Mouse (Mus musculus): ENCODE measurements around the gene Tubb5.
A peak's percentile ranks its signal among the peaks of the same experiment; 100 is the strongest.

Gene Tubb5

GRCm38 (mm10) chr17:35825109-35825850 is 12.8 kb downstream of the Tubb5 start:
- DNase-seq (ENCODE audit: low spot score), result no peak

DNA sequence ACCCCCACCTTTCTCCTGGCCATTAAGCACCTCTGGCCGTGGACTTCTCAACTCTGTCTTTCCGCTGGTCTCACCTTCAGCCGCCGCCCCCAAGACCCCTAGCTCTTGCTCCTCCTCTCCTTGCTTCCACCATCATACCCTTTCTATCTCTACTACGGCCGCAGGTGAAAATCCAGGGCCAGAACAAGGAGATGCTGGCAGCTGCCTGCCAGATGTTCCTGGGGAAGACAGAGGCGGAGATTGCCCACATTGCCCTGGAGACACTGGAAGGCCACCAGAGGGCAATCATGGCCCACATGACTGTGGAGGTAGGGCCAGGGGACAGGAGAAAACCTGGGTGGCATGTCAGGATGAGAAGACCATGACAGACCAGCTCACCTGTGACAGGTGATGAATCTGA is 13.7 kb downstream of the Tubb5 start:
- no peak for DNase-seq (ENCODE audit: low spot score)

DNA sequence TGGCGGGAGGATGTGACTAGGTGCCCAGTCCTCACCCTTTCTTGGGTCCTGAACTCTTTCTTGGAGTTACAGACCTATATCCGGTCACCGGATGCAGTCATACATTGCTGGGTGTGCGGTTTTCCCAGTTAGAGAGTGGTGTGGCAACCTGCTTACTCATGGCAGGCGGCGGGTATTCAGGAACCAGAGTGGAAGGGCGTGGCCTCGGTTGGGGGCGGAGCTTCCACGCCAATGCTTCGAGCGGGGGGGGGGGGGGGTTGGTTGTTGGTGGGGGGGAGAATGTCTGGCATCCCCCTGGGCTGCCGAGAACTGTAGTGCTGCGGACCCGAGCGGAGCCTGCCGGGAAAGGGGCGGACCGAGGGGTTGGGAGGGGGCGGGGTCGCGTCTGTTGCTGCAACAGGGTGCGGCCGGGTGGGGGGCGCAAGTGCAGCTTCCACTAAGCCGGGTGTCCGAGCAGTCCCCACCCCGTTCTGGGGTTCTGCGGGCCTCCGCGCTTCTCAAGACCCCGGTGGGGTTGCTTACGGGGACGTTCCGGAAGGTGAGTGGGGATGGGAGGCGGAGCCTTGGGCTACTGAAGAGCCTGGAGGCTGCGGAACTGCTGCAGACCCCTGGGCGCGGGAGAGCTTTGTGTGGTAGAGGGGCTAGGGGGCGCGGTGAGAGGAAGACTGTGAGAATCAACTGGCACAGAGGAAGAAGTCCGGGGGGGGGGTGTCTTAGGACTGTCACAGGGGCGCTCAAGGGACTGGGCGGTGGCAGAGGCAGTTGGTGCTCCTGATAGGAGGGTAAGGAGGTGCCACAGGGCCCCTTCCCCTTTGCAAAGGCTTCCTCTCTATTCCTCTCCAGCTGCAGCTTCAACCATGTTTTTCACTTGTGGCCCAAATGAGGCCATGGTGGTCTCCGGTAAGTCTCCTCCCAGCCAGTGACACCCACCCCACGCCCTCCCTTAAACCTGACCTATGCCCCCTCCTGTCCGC is 14.9 kb downstream of the Tubb5 start, which contains the start of gene Flot1:
Gene Flot1 (plus strand): TSS at position 267 of the 974 bp plus-strand sequence.
- DNase-seq (ENCODE audit: low spot score), result peak; percentile 84

- DNase-seq (ENCODE audit: low spot score), result no peak
Observed at GRCm38 (mm10) chr17:35822564-35822963, 15.5 kb downstream of the Tubb5 start.

DNA sequence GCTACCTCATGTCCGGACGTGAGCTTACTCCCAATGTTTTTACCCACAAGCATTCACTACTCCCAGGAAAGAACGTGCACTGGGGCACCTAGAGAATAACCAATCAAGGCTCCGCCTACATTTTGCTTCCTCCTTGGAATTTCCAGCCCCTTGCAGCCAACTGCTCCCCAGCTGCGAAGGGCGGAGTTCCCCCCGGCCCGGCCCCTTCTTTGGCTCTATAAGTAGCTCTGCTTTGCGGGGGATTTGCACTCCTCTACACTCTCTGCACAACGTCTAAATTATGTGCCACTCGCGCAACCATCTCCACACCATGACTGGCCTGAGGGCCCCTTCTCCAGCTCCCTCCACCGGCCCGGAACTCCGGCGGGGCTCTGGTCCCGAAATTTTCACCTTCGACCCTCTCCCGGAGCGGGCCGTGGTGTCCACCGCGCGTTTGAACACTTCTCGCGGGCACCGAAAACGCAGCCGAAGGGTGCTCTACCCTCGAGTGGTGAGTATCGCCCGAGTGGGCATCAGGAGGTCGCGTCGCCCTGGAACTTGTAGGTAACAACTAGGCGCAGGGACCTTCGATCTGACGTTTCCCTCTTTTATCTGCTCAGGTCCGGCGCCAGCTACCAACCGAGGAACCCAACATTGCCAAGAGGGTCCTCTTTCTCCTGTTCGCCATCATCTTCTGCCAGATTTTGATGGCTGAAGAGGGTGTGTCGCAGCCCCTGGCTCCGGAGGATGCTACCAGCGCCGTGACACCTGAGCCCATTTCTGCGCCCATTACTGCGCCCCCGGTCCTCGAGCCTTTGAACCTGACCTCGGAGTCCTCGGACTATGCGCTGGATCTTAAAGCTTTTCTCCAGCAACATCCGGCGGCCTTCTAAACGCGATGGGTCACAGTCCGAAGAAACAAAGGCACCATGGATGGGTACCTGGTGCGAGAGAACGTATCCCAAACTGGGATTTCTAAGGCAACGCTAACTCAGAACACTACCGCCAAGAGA is 16.4 kb downstream of the Tubb5 start, which contains the start of gene Ier3:
Gene Ier3 (plus strand): TSS at position 246 of the 992 bp plus-strand sequence.
- peak; percentile 65 for DNase-seq (ENCODE audit: low spot score)

- DNase-seq (ENCODE audit: low spot score), result no peak
Observed at GRCm38 (mm10) chr17:35820111-35820510, 18.0 kb downstream of the Tubb5 start.

- no peak for DNase-seq (ENCODE audit: low spot score)
Observed at GRCm38 (mm10) chr17:35817226-35817625, 20.9 kb downstream of the Tubb5 start.

DNA sequence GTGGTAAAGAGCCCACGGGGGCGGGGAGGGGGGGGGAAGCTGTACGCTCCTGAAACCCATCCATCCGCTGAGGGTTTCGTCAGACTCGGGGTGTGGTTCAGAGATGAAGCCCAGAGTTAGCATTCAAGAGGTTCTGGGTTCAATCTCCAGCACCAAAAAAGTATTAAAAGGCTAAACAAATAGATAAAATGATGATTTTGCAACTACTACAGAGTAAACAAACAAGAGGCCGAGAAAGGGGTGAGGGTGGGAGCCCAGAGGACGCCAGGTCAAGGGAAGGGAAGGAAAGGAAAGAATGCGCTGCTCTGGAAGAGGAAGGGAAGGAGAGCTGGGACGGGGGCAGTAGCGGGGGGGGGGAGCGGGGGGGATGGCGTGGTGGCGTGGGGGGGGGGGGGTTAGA is 21.4 kb downstream of the Tubb5 start:
- DNase-seq (ENCODE audit: low spot score), result no peak

DNA sequence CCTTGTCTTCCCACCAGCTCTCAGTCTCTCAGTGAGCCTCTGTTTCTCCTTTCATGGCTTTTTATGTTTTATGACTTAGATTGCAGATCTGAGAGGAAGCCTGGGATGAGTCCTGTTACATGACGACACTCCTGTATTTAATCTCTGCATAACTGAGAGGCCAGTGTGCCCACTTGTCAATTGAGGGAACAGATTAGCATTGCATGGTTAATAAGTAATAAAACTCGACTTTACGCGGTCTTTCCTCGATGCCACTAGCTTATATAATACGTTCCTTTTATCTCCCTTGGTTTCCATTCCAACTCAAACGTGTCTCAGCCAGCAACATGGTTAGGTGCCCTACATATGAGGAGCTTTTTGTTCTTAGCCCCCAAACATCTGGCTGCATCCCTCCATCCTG is 22.3 kb downstream of the Tubb5 start:
- DNase-seq (ENCODE audit: low spot score), result no peak

DNA sequence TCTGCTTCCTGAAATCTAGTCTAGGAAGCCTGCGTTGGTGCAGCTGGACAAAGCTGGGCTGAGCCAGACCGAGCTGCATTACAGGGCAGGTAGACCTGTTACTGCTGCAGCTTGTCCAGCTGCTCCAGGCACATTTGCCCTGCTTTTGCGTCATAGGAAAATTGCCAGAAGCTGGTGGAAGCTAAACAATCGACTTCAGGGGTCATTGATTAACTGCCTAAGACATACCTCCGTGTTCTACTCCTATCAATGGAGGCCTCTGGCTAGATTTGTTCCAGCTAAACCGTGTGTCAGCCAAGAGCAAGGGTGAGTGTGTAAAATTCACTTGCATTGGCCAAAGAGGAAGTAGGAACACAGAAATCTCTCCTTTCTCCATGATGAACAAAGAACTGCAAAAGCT is 23.4 kb downstream of the Tubb5 start:
- DNase-seq (ENCODE audit: low spot score), result no peak

- DNase-seq (ENCODE audit: low spot score), result no peak
Observed at GRCm38 (mm10) chr17:35813653-35814052, 24.5 kb downstream of the Tubb5 start.

DNA sequence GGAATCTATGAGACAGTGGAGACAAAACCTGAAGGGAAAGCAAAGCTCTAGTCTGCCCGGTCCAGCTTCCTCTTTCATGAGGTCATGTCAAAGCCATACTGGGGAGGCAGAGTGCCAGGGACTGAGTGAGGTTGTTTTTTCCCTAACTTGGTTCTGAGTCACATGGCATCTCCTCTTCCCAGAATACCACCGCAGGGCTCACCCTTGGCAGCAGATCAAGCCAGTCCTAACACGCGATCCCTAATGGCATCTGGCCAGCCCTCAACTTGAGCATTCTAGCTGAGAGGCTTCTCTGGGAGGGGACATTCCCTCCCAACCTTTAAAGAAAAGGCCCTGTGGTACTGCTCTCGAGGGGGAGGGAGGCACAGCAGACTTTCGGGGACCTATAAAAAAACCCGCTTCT is 24.9 kb downstream of the Tubb5 start:
- DNase-seq (ENCODE audit: low spot score), result peak; percentile 85

DNA sequence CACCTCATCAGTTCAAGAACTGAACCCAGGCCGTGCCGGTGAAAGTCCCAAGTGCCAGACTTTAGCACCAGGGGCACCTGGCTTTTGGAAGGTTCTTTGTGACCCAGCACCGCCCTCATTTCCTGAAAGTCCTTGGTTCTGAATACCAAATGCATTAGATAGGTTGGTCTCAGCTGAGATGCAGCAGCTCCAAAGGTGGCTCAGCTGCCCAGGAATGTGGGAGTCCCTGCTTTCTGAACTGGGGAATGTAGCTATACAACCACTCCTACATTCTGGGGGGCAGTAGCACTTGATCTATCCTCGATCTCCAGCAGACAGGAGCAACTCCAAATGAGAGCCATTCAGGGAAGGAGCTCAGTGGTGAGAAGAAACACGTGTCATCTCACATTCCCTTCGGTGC is 25.4 kb downstream of the Tubb5 start:
- DNase-seq (ENCODE audit: low spot score), result no peak

DNA sequence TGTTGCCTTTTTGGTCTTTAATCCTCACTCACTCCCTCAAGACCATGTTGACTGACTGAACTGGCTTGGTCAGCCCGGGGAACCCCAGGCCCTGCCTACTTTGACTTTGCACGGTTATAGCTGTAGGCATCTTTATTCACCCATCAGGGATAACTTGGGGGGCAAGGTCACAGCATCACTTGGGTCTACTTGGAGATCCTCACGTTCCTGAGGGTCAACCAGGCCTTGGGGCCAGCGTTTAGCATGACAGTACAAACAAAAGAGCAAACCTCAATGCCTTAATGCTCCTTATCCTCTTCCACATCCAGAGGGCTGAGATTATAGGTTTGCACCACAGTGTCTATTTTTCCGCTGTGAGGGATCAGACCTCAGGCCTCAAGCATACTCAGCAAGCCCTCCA is 25.8 kb downstream of the Tubb5 start:
- no peak for DNase-seq (ENCODE audit: low spot score)

DNA sequence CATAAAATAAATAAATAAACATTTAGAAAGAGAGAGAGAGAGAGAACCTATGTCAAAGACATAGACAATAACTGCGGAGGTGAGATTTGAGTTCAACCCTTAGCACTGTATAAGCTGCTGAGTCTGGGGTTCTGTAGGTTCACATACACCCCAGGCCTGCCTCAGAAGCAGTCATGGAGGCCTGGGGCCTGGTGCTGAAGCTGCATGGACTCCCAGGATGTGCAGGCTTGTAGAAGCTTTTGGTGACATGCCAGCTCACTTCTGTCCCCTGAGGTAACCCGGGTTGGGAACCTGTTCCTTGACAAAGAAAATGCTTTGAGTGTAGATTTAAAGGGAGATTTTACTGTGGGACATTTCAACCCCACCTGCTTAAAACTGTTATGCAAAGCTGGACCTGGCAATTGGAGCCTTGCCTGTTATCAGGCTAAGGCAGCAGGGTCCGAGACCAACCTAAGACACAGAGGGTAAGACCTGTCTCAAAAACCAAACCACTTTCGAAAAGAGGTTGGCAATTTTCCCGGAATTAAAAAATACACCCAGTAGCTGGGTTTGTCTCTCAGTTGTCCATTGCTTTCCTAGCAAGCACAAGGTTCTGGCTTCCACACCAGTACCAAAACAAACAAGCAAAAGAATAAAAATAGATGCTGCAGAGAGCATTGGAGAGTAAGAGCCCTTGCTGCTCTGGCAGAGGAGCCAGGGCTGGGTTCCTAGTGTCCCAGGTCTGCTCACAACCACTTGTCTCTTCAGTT is 27.0 kb downstream of the Tubb5 start:
- DNase-seq (ENCODE audit: low spot score), result no peak

DNA sequence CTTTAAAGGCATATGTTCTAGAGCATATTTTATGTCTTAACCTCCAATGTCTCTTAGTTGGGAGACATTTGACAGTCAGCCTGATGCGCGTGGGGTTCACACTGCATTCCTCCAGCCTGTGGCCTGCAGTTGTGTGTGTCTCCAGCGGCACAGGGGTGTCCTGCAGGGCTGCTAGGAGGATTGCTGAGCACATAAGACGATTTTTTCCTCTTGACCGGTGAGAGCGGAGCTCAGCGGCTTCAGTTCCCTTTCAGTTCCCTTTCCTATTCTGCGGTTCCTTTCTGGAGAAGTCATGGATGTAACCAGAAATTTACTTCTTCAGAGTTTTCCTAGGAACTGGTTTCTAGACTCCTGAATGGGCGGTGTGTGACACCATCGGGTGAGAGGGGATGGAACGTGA is 28.7 kb downstream of the Tubb5 start:
- DNase-seq (ENCODE audit: low spot score), result no peak

- DNase-seq (ENCODE audit: low spot score), result no peak
Observed at GRCm38 (mm10) chr17:35808073-35808472, 30.0 kb downstream of the Tubb5 start.

- DNase-seq (ENCODE audit: low spot score), result no peak
Observed at GRCm38 (mm10) chr17:35803858-35804399, 34.2 kb downstream of the Tubb5 start.

DNA sequence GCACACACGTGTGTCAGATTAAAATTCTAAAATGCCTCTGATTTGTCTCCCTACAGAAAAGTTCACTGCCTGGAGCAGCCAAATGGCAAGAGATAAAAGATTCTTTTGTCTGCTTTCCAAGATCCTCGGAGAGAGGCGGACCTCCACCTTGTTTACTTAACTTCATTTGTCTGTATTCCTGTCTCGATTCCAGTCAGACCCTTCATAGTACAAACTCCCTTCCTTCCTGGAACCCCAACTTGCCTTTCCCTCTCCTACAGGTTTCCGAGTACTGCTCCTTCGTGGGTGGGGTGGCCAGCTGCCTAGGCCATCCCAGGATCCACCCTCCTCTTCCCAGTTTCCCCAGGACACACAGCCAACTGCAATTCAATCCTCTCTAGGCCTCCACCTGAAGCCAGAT is 35.1 kb downstream of the Tubb5 start:
- DNase-seq (ENCODE audit: low spot score), result no peak

DNA sequence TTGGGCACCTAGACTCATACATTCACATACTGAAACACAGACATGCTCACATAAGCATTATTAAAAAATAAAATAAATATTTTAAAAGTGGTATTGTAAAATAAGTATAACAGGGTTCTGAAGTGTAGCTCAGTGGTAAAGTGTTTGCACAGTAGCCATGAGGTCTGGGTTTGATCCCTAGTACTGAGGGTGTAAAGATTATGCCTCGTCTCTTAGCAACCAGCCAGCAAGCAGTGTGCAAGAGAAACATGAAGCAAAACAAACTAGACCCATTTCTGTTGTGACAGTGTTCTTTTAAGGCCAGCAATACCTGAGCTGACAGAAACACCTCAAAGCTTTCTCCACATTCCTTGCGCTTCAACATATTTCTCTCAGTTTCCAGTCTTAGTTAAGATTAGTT is 37.2 kb downstream of the Tubb5 start:
- no peak for DNase-seq (ENCODE audit: low spot score)

GRCm38 (mm10) chr17:35796835-35797234 is 41.3 kb downstream of the Tubb5 start:
- DNase-seq (ENCODE audit: low spot score), result no peak
